Mouse (Mus musculus): Measurements from ENCODE around the gene Dynlrb2.

Gene Dynlrb2

DNA sequence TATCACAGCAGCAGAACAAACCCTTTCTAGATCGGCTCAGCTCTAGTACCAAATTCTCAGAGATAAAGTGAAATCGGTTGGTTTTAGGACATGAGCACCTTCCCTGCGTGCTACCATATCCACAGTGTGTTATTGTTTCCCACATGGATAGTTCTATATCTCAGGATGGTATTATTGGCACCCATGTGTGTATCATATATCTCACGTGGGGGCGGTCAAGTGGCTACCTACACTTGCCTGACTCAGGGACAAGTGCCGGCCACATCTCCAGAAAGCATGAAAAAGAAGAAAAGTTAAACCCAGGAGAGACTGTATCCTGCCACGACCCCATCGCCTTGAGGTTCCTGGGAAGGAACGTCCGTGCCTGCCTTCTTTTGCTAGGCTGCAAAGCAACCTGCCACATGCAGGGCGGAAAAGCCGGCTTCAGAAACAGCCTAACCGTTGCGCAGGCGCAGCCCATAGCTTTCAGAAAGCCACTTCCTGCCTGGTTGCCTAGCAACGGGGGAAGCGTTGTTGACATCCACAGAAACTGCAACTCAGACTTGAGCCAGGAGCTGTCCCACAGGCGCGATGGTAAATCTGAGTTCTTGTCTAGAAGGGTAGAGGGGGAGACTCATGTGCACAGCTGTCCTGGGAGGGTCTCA lies at the start of gene Dynlrb2:
Gene Dynlrb2, plus strand, starts transcription at position 498 of the 644 bp plus-strand sequence.
- DNase-seq (ENCODE audit: low read depth, low spot score), result peak; percentile 97

DNA sequence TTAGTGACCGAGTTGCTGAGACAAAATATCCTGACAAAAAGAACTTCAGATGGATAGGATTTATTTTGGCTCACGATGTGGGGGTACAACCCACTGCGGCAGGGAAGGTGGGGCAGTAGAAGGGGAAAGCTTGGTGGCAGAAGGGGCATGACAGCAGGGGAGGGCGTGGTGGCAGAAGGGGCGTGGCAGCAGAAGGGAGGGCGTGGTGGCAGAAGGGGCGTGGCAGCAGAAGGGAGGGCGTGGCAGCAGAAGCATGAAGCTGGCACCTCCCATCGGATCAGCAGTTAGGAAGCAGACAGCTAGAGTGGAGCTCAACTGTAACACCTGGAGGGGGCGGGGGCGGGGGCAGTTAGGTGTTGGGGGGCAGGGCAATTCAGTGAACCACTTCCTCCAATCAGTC lies 46.2 kb upstream of the Dynlrb2 start:
- DNase-seq (ENCODE audit: low read depth, low spot score), result no peak

- no peak for DNase-seq (ENCODE audit: low read depth, low spot score)
These were observed 43.3 kb upstream of the Dynlrb2 start for GRCm38 (mm10) chr8:116461472-116461871.

DNA sequence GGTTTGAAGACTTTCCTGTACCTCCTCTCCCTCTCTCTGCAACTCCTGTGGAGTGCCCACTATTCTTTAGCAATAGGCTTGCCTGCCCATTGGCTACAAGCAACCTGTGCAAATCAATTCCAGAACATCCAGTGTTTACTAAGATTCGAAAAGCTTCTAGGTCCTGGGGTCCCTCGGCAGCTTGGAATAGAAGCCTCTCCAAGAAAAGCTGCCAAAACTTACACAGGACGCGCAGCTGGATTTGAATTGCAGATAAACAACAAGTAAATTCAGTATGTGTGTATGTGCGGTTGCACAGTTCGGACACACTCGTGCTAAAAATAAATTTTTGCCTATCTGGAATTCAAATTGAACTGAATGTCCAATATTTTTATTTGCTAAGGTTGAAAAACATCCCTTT lies 38.2 kb upstream of the Dynlrb2 start:
- DNase-seq (ENCODE audit: low read depth, low spot score), result no peak

- no peak for DNase-seq (ENCODE audit: low read depth, low spot score)
These were observed 37.7 kb upstream of the Dynlrb2 start for GRCm38 (mm10) chr8:116467027-116467426.

DNA sequence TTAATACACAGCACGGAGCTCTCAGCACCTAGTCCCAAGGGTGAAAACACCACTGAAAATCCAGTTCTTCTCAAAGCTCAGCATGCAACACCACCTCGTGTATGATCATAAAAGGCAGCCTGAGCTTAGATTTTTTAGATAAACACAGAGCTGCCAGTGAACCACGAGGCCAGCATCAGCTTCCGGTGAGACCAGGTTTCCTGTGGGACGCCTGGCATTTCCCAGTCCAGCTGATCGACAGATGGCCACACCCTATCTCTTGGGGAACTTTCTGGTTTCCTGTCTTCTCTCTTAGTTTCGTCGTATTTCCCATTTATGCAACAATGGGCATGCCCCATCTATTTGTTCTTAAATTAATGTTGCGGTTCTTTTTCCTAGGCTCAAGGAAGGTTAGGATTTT lies 26.8 kb upstream of the Dynlrb2 start:
- no peak for DNase-seq (ENCODE audit: low read depth, low spot score)

GRCm38 (mm10) chr8:116478681-116479080 lies 26.1 kb upstream of the Dynlrb2 start:
- no peak for DNase-seq (ENCODE audit: low read depth, low spot score)

GRCm38 (mm10) chr8:116480894-116481293 lies 23.9 kb upstream of the Dynlrb2 start:
- peak; percentile 78 for DNase-seq (ENCODE audit: low read depth, low spot score)

DNA sequence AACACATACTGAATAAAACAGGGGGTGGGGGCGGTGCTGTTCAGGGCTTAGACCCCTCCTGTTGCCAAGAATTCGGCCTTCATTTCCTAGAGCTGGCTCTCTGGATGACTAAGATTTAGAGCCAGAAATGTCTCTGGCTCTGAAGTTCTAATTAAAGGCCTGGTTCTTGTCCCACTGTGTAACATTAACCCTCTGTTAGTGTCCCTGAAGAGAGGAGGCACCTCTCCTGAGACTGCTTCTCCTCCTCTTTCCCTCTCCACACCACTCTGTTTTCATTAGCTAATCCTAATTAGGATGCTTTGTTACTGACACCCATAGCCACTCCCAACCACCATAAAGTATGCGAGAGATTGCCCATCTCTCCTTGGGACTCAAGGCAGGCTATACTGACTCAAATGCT lies 22.0 kb upstream of the Dynlrb2 start:
- no peak for DNase-seq (ENCODE audit: low read depth, low spot score)

DNA sequence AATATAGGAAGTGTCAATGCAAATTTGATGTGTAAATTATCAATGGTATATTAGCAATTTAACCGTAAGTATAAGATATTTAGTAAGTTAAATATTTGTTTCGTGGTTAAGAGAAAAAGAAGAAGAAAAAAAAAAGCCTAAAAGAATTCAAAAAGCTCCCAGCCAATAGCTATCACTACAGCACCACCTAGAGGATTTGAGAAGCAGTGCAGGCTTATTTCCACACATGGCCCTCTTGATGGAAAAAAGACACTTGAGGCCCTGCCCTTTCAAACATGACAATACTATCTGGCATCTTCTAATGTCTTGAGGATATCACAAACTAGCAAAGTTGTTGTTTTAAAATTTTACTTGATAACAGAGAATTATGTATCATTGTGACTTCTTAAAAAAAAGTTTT lies 20.7 kb upstream of the Dynlrb2 start:
- peak; percentile 45 for DNase-seq (ENCODE audit: low read depth, low spot score)

- DNase-seq (ENCODE audit: low read depth, low spot score), result no peak
These were observed 16.2 kb upstream of the Dynlrb2 start for GRCm38 (mm10) chr8:116488546-116488945.

- no peak for DNase-seq (ENCODE audit: low read depth, low spot score)
These were observed 4.5 kb upstream of the Dynlrb2 start for GRCm38 (mm10) chr8:116500057-116500809.

GRCm38 (mm10) chr8:116508721-116509120 lies 3.9 kb downstream of the Dynlrb2 start:
- no peak for DNase-seq (ENCODE audit: low read depth, low spot score)

DNA sequence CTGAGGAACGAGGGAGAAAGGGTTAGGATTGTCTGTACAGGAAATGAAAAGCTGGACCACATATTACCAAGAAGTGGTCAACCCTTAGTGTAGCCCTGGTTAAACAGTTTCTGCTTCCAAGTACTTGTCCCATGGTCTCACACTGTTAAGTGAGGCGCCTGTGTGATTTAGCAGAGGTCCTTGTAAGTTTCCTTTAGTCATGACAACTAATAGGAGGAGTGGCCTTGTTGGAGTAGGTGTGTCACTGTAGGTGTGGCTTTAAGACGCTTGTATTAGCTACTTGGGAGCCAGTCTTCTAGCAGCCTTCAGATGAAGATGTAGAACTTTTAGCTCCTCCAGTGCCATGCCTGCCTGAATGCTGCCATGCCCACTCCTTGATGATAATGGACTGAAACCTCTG lies 4.5 kb downstream of the Dynlrb2 start:
- DNase-seq (ENCODE audit: low read depth, low spot score), result no peak

GRCm38 (mm10) chr8:116519676-116520075 lies 14.9 kb downstream of the Dynlrb2 start:
- no peak for DNase-seq (ENCODE audit: low read depth, low spot score)

GRCm38 (mm10) chr8:116521208-116521607 lies 16.4 kb downstream of the Dynlrb2 start:
- DNase-seq (ENCODE audit: low read depth, low spot score), result no peak

DNA sequence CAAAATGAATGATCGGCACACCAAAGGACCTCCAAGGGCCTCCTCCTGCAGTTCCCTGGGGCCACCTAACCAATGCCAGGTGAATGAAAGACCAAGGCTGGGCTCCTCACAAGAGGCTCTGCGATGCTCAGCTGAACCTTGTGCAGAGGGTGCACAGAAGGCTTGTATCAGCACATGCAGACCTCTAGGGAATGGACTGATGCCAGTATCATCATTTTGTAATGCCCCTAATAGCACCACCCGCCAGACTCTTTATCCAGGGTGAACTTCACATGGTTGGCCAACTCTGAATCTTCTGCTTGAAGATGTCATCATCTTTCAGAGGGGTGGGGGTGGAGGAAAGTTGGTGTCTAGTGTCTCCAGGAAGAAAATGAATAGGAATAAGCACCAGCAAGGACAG lies 16.9 kb downstream of the Dynlrb2 start:
- no peak for DNase-seq (ENCODE audit: low read depth, low spot score)

DNA sequence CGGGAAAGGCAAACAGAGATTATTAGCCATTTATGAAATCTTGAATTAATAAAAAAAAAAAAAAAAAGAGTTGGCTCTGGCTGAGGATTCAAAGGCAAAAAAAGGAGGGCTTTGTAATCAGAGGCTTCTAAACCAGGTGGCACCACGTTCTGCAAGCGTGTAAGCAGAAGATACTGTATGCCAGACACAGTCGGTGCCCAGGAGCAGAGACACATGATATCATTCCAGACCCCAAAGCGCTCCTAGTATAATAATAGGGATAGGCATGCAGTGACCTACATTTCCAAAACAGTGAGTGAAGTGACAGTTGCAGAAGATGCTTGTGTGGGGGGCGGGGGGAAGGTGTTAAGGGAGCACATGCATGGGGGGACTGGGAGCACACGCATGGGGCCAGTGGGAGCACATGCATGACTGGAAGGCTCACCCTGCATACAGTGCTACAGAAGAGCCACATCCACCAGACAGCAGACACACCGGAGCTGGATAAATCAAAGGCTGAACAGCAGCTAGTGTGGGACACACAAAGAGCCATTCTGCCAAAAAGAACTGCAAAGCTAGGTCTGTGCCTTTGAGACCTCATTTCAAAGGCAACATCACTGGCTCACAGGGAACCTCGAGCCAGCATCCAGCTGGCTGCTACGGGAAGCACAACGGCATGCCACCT lies 17.5 kb downstream of the Dynlrb2 start:
- no peak for DNase-seq (ENCODE audit: low read depth, low spot score)

DNA sequence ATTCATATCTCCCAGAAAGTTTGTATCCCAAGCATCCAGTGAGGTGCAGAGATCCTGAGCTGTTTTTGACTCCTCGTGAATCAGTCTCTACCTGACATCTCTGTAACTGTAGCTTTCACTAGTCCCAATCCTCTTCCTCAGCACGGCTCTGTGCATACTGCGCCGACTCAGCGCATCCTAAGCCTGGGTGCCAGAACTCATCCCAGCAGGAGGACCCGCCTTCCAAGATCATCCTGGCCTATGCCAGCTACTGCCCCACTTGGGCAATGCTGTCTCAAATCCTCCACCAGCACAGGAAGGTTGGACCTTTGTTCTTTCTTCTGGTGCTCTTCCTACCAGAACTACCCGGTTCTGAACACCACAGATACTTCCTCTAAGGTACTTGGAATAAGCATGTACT lies 20.1 kb downstream of the Dynlrb2 start:
- no peak for DNase-seq (ENCODE audit: low read depth, low spot score)

GRCm38 (mm10) chr8:116528736-116529135 lies 24.0 kb downstream of the Dynlrb2 start:
- no peak for DNase-seq (ENCODE audit: low read depth, low spot score)

DNA sequence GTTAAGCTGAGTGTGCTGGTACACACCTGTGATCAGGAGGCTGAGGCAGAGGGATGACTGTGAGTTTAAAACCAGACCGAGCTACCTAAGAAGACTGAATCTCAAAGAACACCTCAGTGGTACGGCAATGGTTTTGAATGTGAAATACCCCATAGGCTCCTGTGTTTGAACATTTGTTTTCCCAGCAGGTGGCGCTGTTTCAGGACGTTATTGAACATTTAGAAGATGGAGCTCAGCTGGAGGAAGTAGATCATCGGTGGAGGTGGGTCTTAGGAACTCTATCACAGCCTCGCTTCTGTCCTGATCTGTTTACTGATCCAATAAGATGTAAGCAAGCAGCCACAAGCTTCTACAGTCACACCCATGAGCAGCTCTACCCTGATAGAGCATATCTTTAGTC lies 28.3 kb downstream of the Dynlrb2 start:
- DNase-seq (ENCODE audit: low read depth, low spot score), result peak; percentile 3

DNA sequence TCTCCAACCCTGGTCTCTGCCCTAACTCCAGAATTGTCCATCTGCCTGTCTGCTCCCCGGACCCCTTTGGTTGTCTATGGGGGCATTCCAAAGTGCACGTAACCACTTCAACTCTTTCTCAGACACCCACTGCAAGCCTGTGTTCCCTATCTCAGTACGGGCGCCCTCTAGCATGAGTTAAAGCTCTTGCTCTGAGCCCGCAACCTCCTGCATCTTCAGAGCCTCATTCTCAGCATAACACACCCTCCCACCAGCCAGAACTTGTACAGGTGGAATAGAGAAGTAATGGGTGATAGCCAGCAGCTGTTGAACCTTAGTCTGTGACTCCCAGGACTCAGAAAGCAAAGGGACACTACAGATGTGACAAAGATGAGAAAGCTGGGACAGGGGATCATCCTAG lies 32.0 kb downstream of the Dynlrb2 start:
- no peak for DNase-seq (ENCODE audit: low read depth, low spot score)

- peak; percentile 10 for DNase-seq (ENCODE audit: low read depth, low spot score)
These were observed 34.0 kb downstream of the Dynlrb2 start for GRCm38 (mm10) chr8:116538763-116539162.
